Mouse (Mus musculus) neural tube, embryonic 11.5 days (tissue): Measurements from ENCODE around the gene Adprm. TPM values are rescaled to one million over a fixed set of nuclear protein-coding genes. Genes with fewer than 3 reads are reported as not detected.
"Not testable (repeated sequence)": the region's sequence is repeated elsewhere in the genome, so short reads cannot be mapped to it uniquely, and the experiment has no call there.

ENCODE experiments used
- ATAC-seq: fragments of 200-750 bp; cut with Nextera tagmentation; 2 replicates; pipeline ENCODE4 v1.8.0; 2017; ENCODE audit warnings: moderate number of reproducible peaks, mild to moderate bottlenecking, moderate TSS enrichment, moderate library complexity; ENCODE audit not compliant: insufficient read depth, low FRiP score, low TSS enrichment
- DNase-seq: peaks from one replicate; pipeline ENCODE4 v3.0.0-alpha.2; 2015; ENCODE audit warnings: low spot score
- H3K27ac ChIP-seq: fragments of 300-500 bp; sonication (generic); 2 replicates; pipeline ENCODE4 v1.5.1; 2014; ENCODE audit warnings: low read depth, mild to moderate bottlenecking, low read length
- H3K27me3 ChIP-seq: fragments of 300-500 bp; sonication (generic); 2 replicates; pipeline ENCODE4 v1.6.1; 2014; ENCODE audit warnings: mild to moderate bottlenecking, low read length, mixed read lengths; ENCODE audit not compliant: control insufficient read depth, insufficient read depth
- H3K36me3 ChIP-seq: fragments of 300-500 bp; sonication (generic); 2 replicates; pipeline ENCODE4 v1.6.1; 2014; ENCODE audit warnings: mild to moderate bottlenecking, low read length, moderate library complexity, mixed read lengths; ENCODE audit not compliant: control insufficient read depth, insufficient read depth
- H3K4me1 ChIP-seq: fragments of 300-500 bp; sonication (generic); 2 replicates; pipeline ENCODE4 v1.6.1; 2014; ENCODE audit warnings: low read length, mixed read lengths; ENCODE audit not compliant: control insufficient read depth, insufficient read depth
- H3K4me2 ChIP-seq: fragments of 300-500 bp; sonication (generic); 2 replicates; pipeline ENCODE4 v1.6.1; 2014; ENCODE audit warnings: low read depth, mild to moderate bottlenecking, moderate library complexity
- H3K4me3 ChIP-seq: fragments of 300-500 bp; sonication (generic); 2 replicates; pipeline ENCODE4 v1.5.1; 2014; ENCODE audit warnings: low read depth, low read length
- H3K9ac ChIP-seq: fragments of 300-500 bp; sonication (generic); 2 replicates; pipeline ENCODE4 v1.6.1; 2014; ENCODE audit warnings: mild to moderate bottlenecking, low read length
- H3K9me3 ChIP-seq: fragments of 300-500 bp; sonication (generic); 2 replicates; pipeline ENCODE4 v1.6.1; 2016; ENCODE audit warnings: low read length; ENCODE audit not compliant: control insufficient read depth
- WGBS: fragments of 180-500 bp; shearing (Covaris S2); extraction: QIAGEN DNeasy Blood & Tissue Kit; methylation state at CpG from one replicate; pipeline ENCODE4 v1.1.7; 2014; 5-methylcytosine and 5-hydroxymethylcytosine counted together
- polyA plus RNA-seq: library from polyadenylated mRNA; unstranded; fragments of >200 nt; fragmentation: Nextera tagmentation; extraction: Ambion mirVana; gene quantifications from 2 replicates; pipeline ENCODE4 v1.2.1, GENCODE M21; 2014

Adprm gene
- polyA plus RNA-seq, 1 experiment from 2014 or later, result 40.6 TPM

DNA sequence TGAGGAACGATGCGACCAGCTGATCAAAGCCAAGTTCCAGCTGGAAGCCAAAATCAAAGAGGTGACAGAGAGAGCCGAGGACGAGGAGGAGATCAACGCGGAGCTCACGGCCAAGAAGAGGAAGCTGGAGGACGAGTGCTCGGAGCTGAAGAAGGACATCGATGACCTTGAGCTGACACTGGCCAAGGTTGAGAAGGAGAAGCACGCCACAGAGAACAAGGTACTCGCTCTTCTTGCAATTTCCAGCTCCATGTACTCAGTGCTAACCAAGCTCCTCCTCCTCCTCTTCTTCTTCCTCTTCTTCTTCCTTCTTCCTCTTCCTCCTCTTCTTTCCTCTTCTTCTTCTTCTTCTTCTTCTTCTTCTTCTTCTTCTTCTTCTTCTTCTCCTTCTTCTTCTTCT is 40.0 kb upstream of the Adprm start:
- not testable (repeated sequence) for H3K9me3 ChIP-seq, H3K4me1 ChIP-seq, DNase-seq, H3K36me3 ChIP-seq, H3K9ac ChIP-seq, ATAC-seq, H3K27ac ChIP-seq, H3K4me3 ChIP-seq, H3K4me2 ChIP-seq, H3K27me3 ChIP-seq
- WGBS, result 93% methylated on average over 12 of the region's 12 CpGs

DNA sequence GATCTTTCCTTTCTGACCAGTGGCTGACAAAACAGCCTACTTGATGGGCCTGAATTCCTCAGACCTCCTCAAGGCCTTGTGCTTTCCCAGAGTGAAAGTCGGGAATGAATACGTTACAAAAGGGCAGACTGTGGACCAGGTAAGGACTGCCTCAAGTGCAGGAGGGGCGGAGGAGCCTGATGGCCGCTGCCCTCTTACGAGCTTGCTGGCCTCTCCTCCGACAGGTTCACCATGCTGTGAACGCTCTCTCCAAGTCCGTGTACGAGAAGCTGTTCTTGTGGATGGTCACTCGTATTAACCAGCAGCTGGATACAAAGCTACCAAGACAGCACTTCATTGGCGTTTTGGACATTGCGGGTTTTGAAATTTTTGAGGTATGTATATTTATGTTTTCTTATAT is 34.8 kb upstream of the Adprm start:
- ATAC-seq, result no peak
- H3K27ac ChIP-seq, result no peak overlapping the region

DNA sequence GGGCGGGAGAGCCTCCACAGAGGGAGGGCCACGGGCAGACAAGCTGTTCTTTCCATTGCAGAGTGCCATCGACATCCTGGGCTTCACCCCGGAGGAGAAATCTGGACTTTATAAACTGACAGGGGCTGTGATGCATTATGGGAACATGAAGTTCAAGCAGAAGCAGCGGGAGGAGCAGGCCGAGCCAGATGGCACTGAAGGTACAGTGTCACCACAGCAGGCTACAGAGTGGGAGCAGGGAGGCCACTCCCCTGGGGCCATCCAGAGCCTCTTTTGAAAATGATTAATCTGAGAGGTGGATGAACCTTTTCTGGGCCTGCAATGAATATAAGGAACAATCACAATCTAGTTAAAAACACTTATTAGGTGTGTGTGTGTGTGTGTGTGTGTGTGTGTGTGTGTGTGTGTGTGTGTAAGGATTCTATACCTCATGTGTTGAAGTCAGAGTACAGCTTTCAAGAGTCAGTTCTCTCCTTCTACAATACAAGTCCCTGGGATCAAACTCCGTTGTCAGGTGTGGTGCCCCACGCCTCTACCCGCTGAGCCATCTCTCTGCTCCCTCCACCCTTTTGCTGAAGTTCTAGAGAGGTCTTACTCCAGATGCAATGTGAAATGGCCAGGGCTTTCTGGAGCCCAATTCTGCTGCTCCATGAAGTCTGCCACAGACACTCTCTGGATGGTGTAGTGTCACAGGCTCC is 34.2 kb upstream of the Adprm start:
- Histone ChIP-seq H3K4me1 (no peaks in the 10 kb centered on the region), H3K27me3 (0 out of 2 replicates have a peak, but pooled peaks cover 2% of the 10 kb centered on the region), H3K27ac (no peak overlapping the region), H3K9ac (no peak overlapping the region), H3K36me3 (no peaks in the 10 kb centered on the region), H3K9me3 (no peaks in the 10 kb centered on the region), H3K4me3 (no peak overlapping the region), H3K4me2 (no peak overlapping the region)
- DNase-seq (no peak), ATAC-seq (no peak)
- WGBS, result 53% methylated on average over 9 of the region's 9 CpGs

More for the DNA sequence above, 34.8 kb upstream of the Adprm start:
- Histone ChIP-seq H3K27me3 (0 out of 2 replicates have a peak, but pooled peaks cover 2% of the 10 kb centered on the region), H3K36me3 (no peaks in the 10 kb centered on the region), H3K4me1 (no peaks in the 10 kb centered on the region), H3K4me3 (no peak overlapping the region), H3K9ac (no peak overlapping the region), H3K4me2 (no peak overlapping the region), H3K9me3 (no peaks in the 10 kb centered on the region)
- 83% methylated on average over 12 of the region's 12 CpGs for WGBS
- no peak for DNase-seq

DNA sequence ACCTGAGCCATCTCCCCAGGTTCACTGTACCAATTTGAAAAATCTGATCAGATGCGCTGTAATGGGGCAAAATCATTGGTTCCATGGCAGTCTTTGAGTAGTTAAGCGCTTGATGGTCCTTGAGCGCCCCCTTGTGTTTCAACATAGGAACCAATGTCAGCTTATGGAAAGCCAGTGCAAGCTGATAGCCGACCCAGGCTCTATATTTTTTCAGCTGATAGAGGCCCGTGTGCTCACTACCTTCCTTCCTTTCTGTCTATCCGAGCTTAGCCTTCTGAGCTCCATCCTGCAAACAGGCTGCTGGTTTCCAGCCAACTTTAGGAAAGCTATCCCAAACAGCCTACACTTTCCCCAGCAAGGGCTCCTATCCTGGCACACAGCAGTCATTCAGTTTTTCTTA is 33.1 kb upstream of the Adprm start:
- no peak overlapping the region for H3K27ac ChIP-seq
- H3K9me3 ChIP-seq, result no peaks in the 10 kb centered on the region
- H3K36me3 ChIP-seq, result no peaks in the 10 kb centered on the region
- H3K4me1 ChIP-seq, result no peaks in the 10 kb centered on the region
- 4% methylated on average over 6 of the region's 6 CpGs for WGBS
- no peak overlapping the region for H3K4me3 ChIP-seq
- H3K9ac ChIP-seq, result no peak overlapping the region
- 0 out of 2 replicates have a peak, but pooled peaks cover 2% of the 10 kb centered on the region for H3K27me3 ChIP-seq
- H3K4me2 ChIP-seq, result no peak overlapping the region
- DNase-seq (peak; percentile 78), ATAC-seq (no peak)

DNA sequence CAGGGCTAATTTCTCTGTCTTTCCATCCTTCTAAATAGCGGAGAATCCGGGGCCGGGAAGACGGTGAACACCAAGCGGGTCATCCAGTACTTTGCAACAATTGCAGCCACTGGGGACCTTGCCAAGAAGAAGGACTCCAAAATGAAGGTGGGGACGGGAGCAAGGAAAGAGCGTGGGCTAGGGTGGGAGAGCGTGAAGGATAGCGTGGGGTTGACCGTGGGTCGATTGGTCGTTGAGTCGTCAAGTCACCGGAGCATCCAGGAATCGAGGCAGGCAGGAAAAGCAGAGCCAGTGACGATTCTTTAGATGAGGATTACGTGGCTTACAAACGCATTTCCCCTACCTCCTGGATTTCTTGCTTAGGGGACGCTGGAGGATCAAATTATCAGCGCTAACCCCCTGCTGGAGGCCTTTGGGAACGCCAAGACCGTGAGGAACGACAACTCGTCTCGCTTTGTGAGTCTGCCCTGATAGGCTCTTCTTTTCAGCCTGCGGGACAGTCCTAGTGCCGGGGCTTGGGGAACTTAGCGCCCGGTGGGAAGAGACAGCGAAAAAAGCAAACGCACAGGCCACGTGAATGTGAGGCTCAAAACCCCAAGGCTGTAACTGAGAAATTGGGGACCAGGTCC is 31.4 kb upstream of the Adprm start:
- Histone ChIP-seq H3K27ac (no peak overlapping the region), H3K9ac (no peak overlapping the region), H3K4me2 (no peak overlapping the region), H3K4me1 (no peaks in the 10 kb centered on the region), H3K9me3 (no peaks in the 10 kb centered on the region), H3K4me3 (no peak overlapping the region), H3K36me3 (no peaks in the 10 kb centered on the region), H3K27me3 (0 out of 2 replicates have a peak, but pooled peaks cover 2% of the 10 kb centered on the region)
- DNase-seq (no peak), ATAC-seq (no peak)
- 46% methylated on average over 32 of the region's 32 CpGs for WGBS

DNA sequence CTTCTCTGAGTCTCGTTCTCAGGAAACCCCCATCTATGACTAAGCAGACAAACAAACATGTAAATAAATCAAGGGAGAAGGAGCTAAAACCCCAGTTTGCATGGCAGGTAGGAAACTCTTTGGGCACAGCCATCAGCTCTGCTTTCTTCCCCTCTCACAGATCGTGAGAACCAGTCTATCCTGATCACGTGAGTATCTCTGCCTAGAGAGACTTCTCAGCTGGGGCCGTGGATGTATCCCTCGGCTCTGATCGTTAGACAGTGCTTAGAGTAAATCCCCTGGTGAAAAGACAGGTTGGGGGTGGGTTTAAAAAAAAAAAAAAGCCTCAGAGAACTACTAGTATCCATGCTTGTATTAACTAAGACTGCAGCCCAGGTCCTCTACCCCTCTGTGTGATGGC is 30.8 kb upstream of the Adprm start:
- Histone ChIP-seq H3K9ac (no peak overlapping the region), H3K4me2 (no peak overlapping the region), H3K9me3 (no peaks in the 10 kb centered on the region), H3K36me3 (no peaks in the 10 kb centered on the region), H3K27me3 (0 out of 2 replicates have a peak, but pooled peaks cover 2% of the 10 kb centered on the region), H3K4me3 (no peak overlapping the region), H3K4me1 (no peaks in the 10 kb centered on the region), H3K27ac (no peak overlapping the region)
- 84% methylated on average over 6 of the region's 6 CpGs for whole genome bisulfite sequencing
- ATAC-seq (no peak), DNase-seq (no peak)

DNA sequence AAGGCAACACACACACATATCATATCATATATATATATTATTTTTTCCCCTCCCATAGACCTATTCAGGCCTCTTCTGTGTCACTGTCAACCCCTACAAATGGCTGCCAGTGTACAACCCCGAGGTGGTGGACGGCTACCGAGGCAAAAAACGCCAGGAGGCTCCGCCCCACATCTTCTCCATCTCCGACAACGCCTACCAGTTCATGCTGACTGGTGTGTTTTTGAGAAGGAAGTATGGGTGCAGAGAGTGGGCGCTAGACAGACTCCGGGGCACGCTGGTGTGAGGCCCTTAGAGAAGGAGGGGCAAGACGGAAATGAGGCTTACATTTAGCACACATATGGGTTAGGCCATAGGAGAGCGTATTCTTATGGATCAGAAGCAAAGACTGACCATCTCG is 30.4 kb upstream of the Adprm start:
- ATAC-seq, result no peak
- Histone ChIP-seq H3K36me3 (no peaks in the 10 kb centered on the region), H3K9ac (no peak overlapping the region), H3K9me3 (no peaks in the 10 kb centered on the region), H3K4me1 (no peaks in the 10 kb centered on the region), H3K4me2 (no peak overlapping the region), H3K4me3 (no peak overlapping the region), H3K27me3 (0 out of 2 replicates have a peak, but pooled peaks cover 2% of the 10 kb centered on the region), H3K27ac (no peak overlapping the region)
- WGBS, result 81% methylated on average over 13 of the region's 13 CpGs
- no peak for DNase-seq

DNA sequence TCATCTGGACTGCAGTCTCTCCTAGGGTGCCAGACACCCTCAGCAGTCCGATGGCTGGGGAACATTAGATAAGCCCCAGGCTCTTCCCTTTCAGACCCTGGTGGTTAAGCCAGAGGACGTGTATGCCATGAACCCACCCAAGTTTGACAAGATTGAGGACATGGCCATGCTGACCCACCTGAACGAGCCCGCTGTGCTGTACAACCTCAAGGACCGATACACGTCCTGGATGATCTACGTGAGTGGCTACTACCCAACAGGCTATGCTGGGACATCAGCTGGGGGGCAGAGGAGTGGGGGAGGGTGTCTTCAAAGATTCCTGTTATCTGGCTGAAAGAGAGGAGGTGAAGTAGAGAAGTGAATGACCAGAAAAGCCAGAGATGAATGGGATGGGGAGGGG is 29.8 kb upstream of the Adprm start:
- H3K9ac ChIP-seq, result no peak overlapping the region
- H3K4me3 ChIP-seq, result no peak overlapping the region
- H3K4me2 ChIP-seq, result no peak overlapping the region
- WGBS, result 89% methylated on average over 7 of the region's 7 CpGs
- no peaks in the 10 kb centered on the region for H3K36me3 ChIP-seq
- H3K9me3 ChIP-seq, result no peaks in the 10 kb centered on the region
- DNase-seq (no peak), ATAC-seq (no peak)
- no peak overlapping the region for H3K27ac ChIP-seq
- H3K27me3 ChIP-seq, result 0 out of 2 replicates have a peak, but pooled peaks cover 2% of the 10 kb centered on the region
- H3K4me1 ChIP-seq, result no peaks in the 10 kb centered on the region

DNA sequence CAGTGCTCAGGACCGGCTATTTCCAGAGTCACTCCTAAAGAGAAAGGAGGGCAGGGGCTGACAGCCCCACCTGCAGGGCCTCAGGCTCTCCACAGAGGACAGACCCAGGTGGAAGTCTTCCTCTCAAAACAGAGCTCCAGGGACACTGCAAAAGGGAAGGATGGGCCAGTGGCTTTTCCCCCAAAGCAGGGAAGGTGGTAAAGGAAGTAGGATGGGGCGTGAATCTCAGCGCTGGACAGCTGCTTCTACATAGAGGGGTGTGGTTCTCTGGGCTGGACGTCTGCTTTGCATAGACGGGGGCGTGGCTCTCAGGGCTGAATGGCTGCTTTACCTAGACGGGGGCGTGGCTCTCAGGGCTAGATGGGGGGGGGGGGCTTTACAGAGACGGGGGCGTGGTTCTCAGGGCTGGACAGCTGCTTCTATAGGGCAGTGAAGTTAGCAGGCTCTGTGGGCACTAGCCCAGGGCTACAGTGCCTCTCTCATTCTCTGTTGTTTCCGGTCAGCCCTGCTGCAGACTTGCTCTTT is 28.8 kb upstream of the Adprm start:
- Histone ChIP-seq H3K9me3 (no peaks in the 10 kb centered on the region), H3K27ac (no peak overlapping the region), H3K36me3 (no peaks in the 10 kb centered on the region), H3K4me2 (no peak overlapping the region), H3K9ac (no peak overlapping the region), H3K4me3 (no peak overlapping the region), H3K4me1 (no peaks in the 10 kb centered on the region), H3K27me3 (0 out of 2 replicates have a peak, but pooled peaks cover 2% of the 10 kb centered on the region)
- ATAC-seq, result peak; percentile 85
- 3% methylated on average over 10 of the region's 11 CpGs for WGBS
- peak; percentile 80 for DNase-seq
